Mouse (Mus musculus) retina, adult 2 months (tissue): ENCODE measurements around the gene Slc6a5.

Experiments used
- DNase-seq: peaks from one replicate; pipeline ENCODE4 v3.0.0-alpha.2; 2012; ENCODE audit warnings: low read depth, low spot score

Gene Slc6a5

GRCm38 (mm10) chr7:49981511-49982227 is 71.7 kb downstream of the Slc6a5 start:
- no peak for DNase-seq

- DNase-seq: no peak
These were observed 74.8 kb downstream of the Slc6a5 start for GRCm38 (mm10) chr7:49984698-49985097.

GRCm38 (mm10) chr7:49985947-49986346 is 76.0 kb downstream of the Slc6a5 start:
- DNase-seq: no peak

GRCm38 (mm10) chr7:49999321-49999720 is 89.4 kb downstream of the Slc6a5 start:
- no peak for DNase-seq

GRCm38 (mm10) chr7:50005268-50005667 is 95.3 kb downstream of the Slc6a5 start:
- DNase-seq: no peak
